Mouse (Mus musculus) heart, embryonic 10.5 days (tissue): ENCODE measurements at regions not wholly inside any gene's neighbourhood (a gene's known extent, or its start where the extent isn't known, plus 50 kb on each side); places are given as distances from the start of the nearest gene placed in this dataset.

Source experiments
- DNase-seq: peaks from one replicate; pipeline ENCODE4 v3.0.0-alpha.2; 2017; ENCODE audit warnings: low spot score
- H3K27ac ChIP-seq: fragments of 300-500 bp; sonication (generic); 2 replicates; pipeline ENCODE4 v1.5.1; 2016; ENCODE audit warnings: mild to moderate bottlenecking
- H3K27me3 ChIP-seq: fragments of 300-500 bp; sonication (generic); 2 replicates; pipeline ENCODE4 v1.6.1; 2016; ENCODE audit warnings: mild to moderate bottlenecking; ENCODE audit not compliant: poor library complexity, insufficient read depth, severe bottlenecking
- H3K36me3 ChIP-seq: fragments of 300-500 bp; sonication (generic); 2 replicates; pipeline ENCODE4 v1.6.1; 2016; ENCODE audit warnings: mild to moderate bottlenecking, moderate library complexity
- H3K4me1 ChIP-seq: fragments of 300-500 bp; sonication (generic); 2 replicates; pipeline ENCODE4 v1.6.1; 2016; ENCODE audit warnings: mild to moderate bottlenecking
- H3K4me3 ChIP-seq: fragments of 300-500 bp; sonication (generic); 2 replicates; pipeline ENCODE4 v1.5.1; 2016; ENCODE audit warnings: mild to moderate bottlenecking, moderate library complexity
- H3K9me3 ChIP-seq: fragments of 300-500 bp; sonication (generic); 2 replicates; pipeline ENCODE4 v1.6.1; 2016; ENCODE audit warnings: mild to moderate bottlenecking, moderate library complexity
- WGBS: fragments of 180-500 bp; shearing (Covaris S2); methylation state at CpG from one replicate; pipeline ENCODE4 v1.1.7; 2016; 5-methylcytosine and 5-hydroxymethylcytosine counted together

- no peaks in the 10 kb centered on the region for H3K9me3 ChIP-seq
- DNase-seq = no peak
- 59% methylated on average over 5 of the region's 5 CpGs for WGBS
- peaks cover 27% of the 10 kb centered on the region for H3K4me1 ChIP-seq
- H3K27ac ChIP-seq = no peak overlapping the region
- no peaks in the 10 kb centered on the region for H3K36me3 ChIP-seq
- no peaks in the 10 kb centered on the region for H3K27me3 ChIP-seq
- H3K4me3 ChIP-seq = no peak overlapping the region
These were observed 190.0 kb upstream of the Trib2 start for GRCm38 (mm10) chr12:16006688-16007087.

DNA sequence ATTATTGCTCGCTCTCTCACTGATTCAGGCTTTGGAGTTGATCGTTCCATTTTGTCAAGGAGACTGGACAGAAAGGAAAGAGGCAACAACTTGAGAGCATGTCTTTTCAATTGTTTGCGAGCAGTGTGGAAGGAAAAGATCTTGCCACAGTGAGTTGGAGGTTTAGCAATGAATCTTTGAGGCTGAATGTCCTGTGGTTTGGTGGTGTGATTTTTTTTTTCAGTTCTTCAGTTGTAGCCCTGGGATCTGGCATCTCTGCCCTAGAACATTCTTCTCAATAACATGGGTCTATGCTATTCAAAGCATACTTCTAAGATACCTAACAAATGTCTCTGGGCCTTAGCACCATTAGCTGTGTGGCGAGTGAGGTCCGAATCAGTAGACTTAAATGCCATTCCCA lies 189.6 kb upstream of the Trib2 start:
- Histone ChIP-seq H3K4me3 (no peak overlapping the region), H3K36me3 (no peaks in the 10 kb centered on the region), H3K9me3 (no peaks in the 10 kb centered on the region), H3K27me3 (no peaks in the 10 kb centered on the region), H3K4me1 (peaks cover 27% of the 10 kb centered on the region), H3K27ac (no peak overlapping the region)
- WGBS = 94% methylated on average over 5 of the region's 5 CpGs
- DNase-seq = no peak

DNA sequence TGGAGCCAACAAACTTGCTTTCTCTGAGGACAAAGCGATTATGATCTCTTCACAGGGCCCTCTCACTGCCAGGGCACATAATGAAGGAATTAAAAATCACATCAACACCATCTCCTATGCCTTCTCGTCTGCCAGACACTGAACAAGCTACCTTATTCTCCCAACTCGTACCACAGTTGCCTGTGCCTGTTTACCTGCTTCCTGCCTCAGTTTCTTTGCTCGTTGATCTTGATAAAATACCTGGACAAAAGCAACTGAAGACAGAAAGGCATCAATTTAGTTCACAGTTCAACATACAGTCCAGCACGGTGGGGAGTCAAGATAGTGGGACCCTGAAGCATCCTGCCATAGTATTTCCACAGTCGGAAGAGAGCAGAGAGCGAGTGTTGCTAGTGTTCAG lies 185.1 kb upstream of the Trib2 start:
- H3K9me3 ChIP-seq = no peaks in the 10 kb centered on the region
- H3K27ac ChIP-seq = no peak overlapping the region
- no peaks in the 10 kb centered on the region for H3K27me3 ChIP-seq
- no peak overlapping the region for H3K4me3 ChIP-seq
- 79% methylated on average over 7 of the region's 7 CpGs for WGBS
- H3K4me1 ChIP-seq = peaks cover 3% of the 10 kb centered on the region; the same call in 1 of the 2 replicates
- DNase-seq = no peak
- H3K36me3 ChIP-seq = no peaks in the 10 kb centered on the region

DNA sequence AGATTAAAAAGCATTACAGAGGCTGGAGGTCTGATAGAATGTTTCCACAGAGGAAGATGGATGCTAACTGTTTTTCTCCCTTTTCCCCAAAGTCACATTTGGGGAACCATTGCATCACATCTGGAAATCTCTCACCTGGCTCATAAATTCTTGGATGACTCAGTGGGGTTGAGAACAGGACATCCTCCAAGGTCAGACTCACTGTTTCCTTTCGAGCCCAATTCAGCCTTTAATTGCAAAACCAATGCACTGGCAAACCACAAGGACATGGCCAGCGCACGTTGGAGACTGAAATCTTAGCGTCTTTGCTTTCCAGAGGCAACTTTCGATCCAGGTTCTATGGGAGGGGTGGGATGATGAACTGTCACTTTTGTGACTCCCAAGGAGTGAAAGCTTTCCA lies 184.5 kb upstream of the Trib2 start:
- H3K4me1 ChIP-seq = no peaks in the 10 kb centered on the region
- WGBS = 84% methylated on average over 5 of the region's 5 CpGs
- no peaks in the 10 kb centered on the region for H3K36me3 ChIP-seq
- H3K27me3 ChIP-seq = no peaks in the 10 kb centered on the region
- no peak for DNase-seq
- no peak overlapping the region for H3K27ac ChIP-seq
- H3K4me3 ChIP-seq = no peak overlapping the region
- H3K9me3 ChIP-seq = no peaks in the 10 kb centered on the region

- no peak overlapping the region for H3K27ac ChIP-seq
- H3K4me3 ChIP-seq = no peak overlapping the region
- H3K36me3 ChIP-seq = no peaks in the 10 kb centered on the region
- H3K4me1 ChIP-seq = no peaks in the 10 kb centered on the region
- no peaks in the 10 kb centered on the region for H3K27me3 ChIP-seq
- DNase-seq = no peak
- no peaks in the 10 kb centered on the region for H3K9me3 ChIP-seq
These were observed 181.6 kb upstream of the Trib2 start for GRCm38 (mm10) chr12:15998331-15998730.

DNA sequence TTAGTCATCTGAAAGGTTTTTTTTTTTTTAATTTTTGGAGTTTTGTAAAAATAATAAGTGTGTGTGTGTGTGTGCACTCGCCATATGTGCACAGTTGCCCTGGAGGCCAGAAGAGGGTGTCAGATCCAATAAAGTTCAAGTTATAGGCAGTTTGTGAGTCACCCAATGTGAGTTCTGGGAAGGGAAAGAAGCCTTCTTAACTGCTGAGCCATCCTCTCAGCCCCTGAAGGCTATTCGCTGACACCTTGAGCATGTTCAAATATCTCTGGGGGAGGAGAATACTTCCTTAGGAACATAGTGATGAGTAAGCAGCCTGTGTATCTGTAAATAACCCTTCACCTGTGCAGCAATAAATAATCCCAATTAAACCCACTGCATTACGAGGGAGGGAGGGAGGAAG lies 177.1 kb upstream of the Trib2 start:
- H3K27me3 ChIP-seq = no peaks in the 10 kb centered on the region
- H3K27ac ChIP-seq = no peak overlapping the region
- no peak overlapping the region for H3K4me3 ChIP-seq
- 76% methylated on average over 3 of the region's 3 CpGs for WGBS
- H3K36me3 ChIP-seq = no peaks in the 10 kb centered on the region
- no peaks in the 10 kb centered on the region for H3K4me1 ChIP-seq
- no peaks in the 10 kb centered on the region for H3K9me3 ChIP-seq
- no peak for DNase-seq

GRCm38 (mm10) chr12:15986351-15986750 lies 169.6 kb upstream of the Trib2 start:
- Histone ChIP-seq H3K36me3 (no peaks in the 10 kb centered on the region), H3K4me1 (peaks cover 40% of the 10 kb centered on the region), H3K27me3 (no peaks in the 10 kb centered on the region), H3K27ac (0 out of 2 replicates have a peak overlapping the region, but pooled peaks have one; percentile 36), H3K4me3 (no peak overlapping the region), H3K9me3 (no peaks in the 10 kb centered on the region)
- DNase-seq = no peak

DNA sequence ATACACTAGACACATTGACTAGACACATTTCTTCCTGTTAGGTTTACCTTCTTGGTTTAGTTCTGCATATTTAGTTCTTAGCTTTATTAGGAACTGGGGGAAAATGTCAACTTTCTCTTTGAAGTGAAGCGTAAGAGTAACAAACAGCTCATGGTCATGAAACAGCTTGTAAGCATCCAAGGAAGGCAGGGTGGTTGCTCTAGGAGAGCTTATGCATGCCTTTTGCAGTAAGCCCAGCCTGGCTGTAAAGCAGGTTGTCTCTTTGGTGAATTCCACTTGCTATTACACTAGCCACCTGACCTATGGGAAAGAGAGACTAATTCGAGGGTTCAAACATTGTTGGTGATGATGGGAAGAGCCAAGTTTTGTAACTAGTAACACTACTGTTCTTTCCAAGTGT lies 168.9 kb upstream of the Trib2 start:
- Histone ChIP-seq H3K4me1 (peaks cover 45% of the 10 kb centered on the region), H3K27ac (no peak overlapping the region), H3K36me3 (no peaks in the 10 kb centered on the region), H3K27me3 (no peaks in the 10 kb centered on the region), H3K9me3 (no peaks in the 10 kb centered on the region), H3K4me3 (no peak overlapping the region)
- WGBS = 64% methylated on average over 2 of the region's 2 CpGs
- no peak for DNase-seq

GRCm38 (mm10) chr12:15983591-15984300 lies 167.0 kb upstream of the Trib2 start:
- no peaks in the 10 kb centered on the region for H3K27me3 ChIP-seq
- H3K36me3 ChIP-seq = no peaks in the 10 kb centered on the region
- peaks cover 45% of the 10 kb centered on the region for H3K4me1 ChIP-seq
- H3K4me3 ChIP-seq = no peak overlapping the region
- no peaks in the 10 kb centered on the region for H3K9me3 ChIP-seq
- 77% methylated on average over 11 of the region's 11 CpGs for WGBS
- H3K27ac ChIP-seq = peak overlapping the region; percentile 29; the same call in 1 of the 2 replicates
- DNase-seq = no peak

DNA sequence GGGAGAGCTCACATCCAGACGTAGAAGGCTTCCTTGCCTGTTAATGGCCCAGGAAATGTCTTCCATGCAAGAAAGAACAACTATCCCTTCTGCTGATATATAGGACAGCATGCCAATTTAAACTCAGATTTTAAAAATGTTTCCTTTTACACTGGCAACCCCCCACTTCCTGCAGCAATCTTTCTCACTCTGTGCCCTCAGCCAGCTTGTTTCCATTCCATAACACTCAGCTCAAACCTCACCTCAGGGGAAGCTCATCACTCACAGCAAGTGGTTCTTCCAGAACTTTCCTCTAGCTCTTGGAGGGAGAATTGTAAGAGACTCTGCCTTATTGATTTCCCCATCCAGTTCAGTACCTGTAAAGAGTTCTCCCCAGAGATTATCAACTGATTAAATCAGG lies 165.0 kb upstream of the Trib2 start:
- 48% methylated on average over 1 of the region's 1 CpGs for WGBS
- Histone ChIP-seq H3K36me3 (no peaks in the 10 kb centered on the region), H3K4me3 (no peak overlapping the region), H3K27ac (peak overlapping the region; percentile 59; the same call in 1 of the 2 replicates), H3K4me1 (peaks cover 45% of the 10 kb centered on the region), H3K27me3 (no peaks in the 10 kb centered on the region), H3K9me3 (no peaks in the 10 kb centered on the region)
- DNase-seq = no peak

GRCm38 (mm10) chr12:15979233-15979632 lies 162.5 kb upstream of the Trib2 start:
- no peak overlapping the region for H3K4me3 ChIP-seq
- no peak for DNase-seq
- H3K4me1 ChIP-seq = peaks cover 24% of the 10 kb centered on the region; the same call in 1 of the 2 replicates
- H3K36me3 ChIP-seq = no peaks in the 10 kb centered on the region
- H3K9me3 ChIP-seq = no peaks in the 10 kb centered on the region
- no peak overlapping the region for H3K27ac ChIP-seq
- no peaks in the 10 kb centered on the region for H3K27me3 ChIP-seq
- WGBS = 93% methylated on average over 7 of the region's 7 CpGs

GRCm38 (mm10) chr12:15971786-15972185 lies 155.1 kb upstream of the Trib2 start:
- no peak for DNase-seq
- H3K27ac ChIP-seq = no peak overlapping the region
- H3K4me1 ChIP-seq = 0 out of 2 replicates have a peak, but pooled peaks cover 3% of the 10 kb centered on the region
- no peaks in the 10 kb centered on the region for H3K36me3 ChIP-seq
- WGBS = 78% methylated on average over 3 of the region's 3 CpGs
- H3K9me3 ChIP-seq = no peaks in the 10 kb centered on the region
- H3K4me3 ChIP-seq = no peak overlapping the region
- no peaks in the 10 kb centered on the region for H3K27me3 ChIP-seq

- WGBS = 56% methylated on average over 2 of the region's 2 CpGs
- Histone ChIP-seq H3K27ac (no peak overlapping the region), H3K4me3 (no peak overlapping the region), H3K4me1 (0 out of 2 replicates have a peak, but pooled peaks cover 3% of the 10 kb centered on the region), H3K36me3 (no peaks in the 10 kb centered on the region), H3K9me3 (no peaks in the 10 kb centered on the region), H3K27me3 (no peaks in the 10 kb centered on the region)
- no peak for DNase-seq
These were observed 153.5 kb upstream of the Trib2 start for GRCm38 (mm10) chr12:15970262-15970661.

DNA sequence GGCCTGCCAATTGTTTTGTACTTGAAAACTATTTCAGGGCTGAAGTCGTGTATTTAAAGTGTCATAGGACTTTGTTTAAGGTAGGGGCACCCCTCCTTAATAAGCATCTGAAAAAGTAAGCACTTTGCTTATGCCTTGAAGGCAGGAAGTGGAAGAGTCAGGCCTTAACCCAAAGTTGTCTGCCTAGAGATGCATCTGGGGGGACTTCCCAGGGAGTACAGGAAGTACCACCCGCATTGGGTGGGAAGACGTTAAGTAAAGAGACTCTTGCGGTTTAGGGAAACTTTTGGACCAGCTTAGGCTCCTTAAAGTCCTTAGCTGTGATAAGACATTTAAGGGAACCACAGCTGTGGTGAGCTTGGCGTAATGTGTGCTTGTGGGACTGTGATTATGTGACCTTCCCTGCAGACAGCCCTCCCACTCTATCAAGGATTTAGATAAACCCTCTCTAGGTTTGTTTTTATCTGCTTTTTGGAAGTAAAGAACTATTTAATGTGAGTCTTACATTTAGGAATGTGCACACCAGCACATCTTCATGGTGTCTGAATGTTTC lies 150.9 kb upstream of the Trib2 start:
- H3K4me1 ChIP-seq = 0 out of 2 replicates have a peak, but pooled peaks cover 3% of the 10 kb centered on the region
- no peak overlapping the region for H3K4me3 ChIP-seq
- H3K27me3 ChIP-seq = no peaks in the 10 kb centered on the region
- H3K27ac ChIP-seq = no peak overlapping the region
- WGBS = 51% methylated on average over 5 of the region's 5 CpGs
- H3K9me3 ChIP-seq = no peaks in the 10 kb centered on the region
- no peaks in the 10 kb centered on the region for H3K36me3 ChIP-seq
- no peak for DNase-seq
